Mouse (Mus musculus) urinary bladder, postnatal 14 days (tissue): ENCODE results near the gene Tas1r1.

Experiments used
- DNase-seq: peaks from one replicate; pipeline ENCODE4 v3.0.0; 2021; ENCODE audit warnings: low spot score

The Tas1r1 gene

DNA sequence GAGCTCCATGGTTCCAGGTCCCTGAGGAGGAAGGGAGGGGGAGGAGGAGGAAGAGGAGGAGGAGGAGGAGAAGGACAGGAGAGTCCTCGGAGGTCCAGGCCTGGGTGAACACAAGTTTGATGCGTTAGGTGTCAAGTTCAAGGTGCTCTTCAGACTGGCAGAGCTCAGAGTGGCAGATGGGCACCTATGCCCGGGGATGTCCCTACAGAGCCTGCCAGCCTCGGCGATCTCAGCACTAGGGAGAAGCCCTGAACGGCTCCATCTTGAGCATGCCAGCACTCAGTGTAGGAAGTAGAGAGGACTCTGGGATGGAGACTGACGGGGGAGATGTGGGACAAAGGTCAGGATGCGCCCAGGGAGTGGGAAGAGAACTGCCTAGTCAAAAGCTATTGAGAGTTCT, 51.7 kb downstream of the Tas1r1 start:
- DNase-seq = no peak

DNA sequence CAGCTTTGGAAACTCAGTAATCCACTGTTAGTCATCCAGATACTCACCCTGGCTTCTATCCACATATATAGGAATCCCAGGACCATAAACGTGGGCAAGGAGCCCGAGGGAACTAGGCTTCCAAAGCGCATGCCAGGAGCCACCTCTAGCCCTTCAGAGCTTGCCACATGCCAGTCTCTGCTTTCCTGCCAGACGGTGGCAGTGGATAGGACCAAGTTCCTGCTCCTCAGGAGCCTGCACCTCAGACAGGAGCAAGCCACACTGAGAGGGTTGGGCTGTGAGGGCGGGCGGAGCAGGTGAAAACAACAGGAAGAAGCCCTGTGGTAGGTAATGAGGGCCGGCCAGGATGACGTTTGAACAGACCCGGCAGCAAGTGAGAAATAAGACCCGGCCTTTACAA, 52.5 kb downstream of the Tas1r1 start:
- DNase-seq = peak; percentile 31

DNA sequence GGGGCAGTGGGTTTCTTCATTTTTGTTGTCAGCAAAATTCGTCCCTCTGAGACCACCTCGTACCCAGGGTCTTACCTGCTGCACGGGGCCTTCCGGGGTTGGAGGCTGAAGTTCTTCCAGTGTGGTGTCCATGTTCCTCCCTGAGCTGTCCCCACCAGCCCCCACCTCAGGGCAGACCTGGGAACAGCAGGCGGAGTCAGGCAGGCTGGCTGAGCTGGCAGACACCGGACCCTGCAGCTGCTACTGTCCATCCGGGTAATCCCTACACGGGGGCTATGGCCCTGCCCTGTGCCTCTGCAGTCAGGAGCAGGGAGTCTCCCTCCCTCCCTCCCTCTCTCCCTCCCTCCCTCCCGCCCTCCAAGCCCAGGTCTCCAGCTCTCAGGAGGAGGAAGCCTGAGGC, 54.8 kb downstream of the Tas1r1 start:
- DNase-seq = no peak

DNA sequence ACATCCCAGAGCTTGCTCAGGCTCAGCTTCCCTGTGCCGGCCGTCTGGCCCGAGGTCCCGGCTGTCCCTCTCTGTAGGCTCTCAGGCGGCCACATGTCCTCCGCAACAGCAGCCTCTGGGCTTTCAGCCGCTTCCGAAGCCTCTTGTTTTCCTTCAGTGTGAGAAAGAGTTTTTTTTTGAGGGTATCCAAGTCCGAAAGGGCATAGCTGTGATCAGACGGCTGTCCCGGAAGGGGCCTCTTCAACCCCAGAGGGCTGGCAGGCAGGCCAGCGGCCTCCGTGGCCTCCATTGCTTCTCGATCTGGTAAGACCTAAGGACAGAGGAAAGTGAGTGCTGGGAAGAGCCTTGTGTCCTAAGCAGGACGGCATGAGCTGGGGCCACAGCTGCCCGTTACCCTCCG, 55.3 kb downstream of the Tas1r1 start:
- no peak for DNase-seq

DNA sequence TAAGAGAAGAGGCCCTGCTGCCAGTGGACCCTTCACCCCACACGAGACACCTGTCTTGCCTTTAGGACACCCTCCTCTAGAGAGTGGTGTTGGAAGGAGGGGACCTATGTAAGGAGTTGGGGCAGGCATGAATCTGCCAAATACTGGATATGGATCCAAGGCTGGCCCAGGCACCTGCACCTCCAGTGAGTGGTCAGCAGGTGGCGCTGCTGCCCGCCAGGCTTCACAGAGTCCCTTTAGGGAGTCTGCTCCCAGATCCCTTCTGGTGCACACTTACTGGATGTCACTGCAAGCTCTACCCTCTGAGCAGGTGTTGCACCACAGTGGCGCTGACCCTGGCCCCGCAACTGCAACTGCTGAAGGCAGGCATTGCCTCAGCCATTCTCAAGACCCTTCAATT, 57.0 kb downstream of the Tas1r1 start:
- peak; percentile 78 for DNase-seq

DNA sequence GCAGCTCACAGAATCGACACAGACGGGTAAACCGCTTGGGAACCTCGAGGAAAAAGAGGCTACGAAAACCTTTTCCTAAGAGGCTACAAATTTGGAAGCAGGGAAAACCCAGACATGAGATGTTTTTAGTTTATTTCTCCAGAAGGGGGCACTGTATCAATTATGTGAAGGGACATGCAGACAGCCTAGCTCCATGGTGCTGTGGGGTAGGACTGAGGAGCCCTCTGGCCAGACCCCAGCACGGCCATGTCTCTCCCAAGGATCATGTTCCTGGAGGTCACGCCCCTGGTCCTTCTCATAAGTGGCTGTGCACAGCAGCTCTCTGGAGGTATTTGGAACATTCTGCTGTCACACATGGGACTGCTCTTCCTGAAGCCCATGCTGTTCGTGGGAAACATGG, 57.7 kb downstream of the Tas1r1 start:
- DNase-seq = no peak
